Mouse (Mus musculus): ENCODE measurements at regions not wholly inside any gene's neighbourhood (a gene's known extent, or its start where the extent isn't known, plus 50 kb on each side); places are given as distances from the start of the nearest gene placed in this dataset.

GRCm38 (mm10) chr3:60240664-60241063 is 159.0 kb downstream of the Sucnr1 start:
- DNase-seq (ENCODE audit: extremely low read depth), result no peak

GRCm38 (mm10) chr3:60266666-60267415 is 185.2 kb downstream of the Sucnr1 start:
- dilution Hi-C loops (cut with MboI; ENCODE audit: extremely low pct_ligation_motif_present, extremely low pct_unique_long_range_greater_than_20kb, low sequenced_read_pairs) (no loop called here), in situ Hi-C loops (cut with MboI; ENCODE audit: low pct_ligation_motif_present, low pct_unique_long_range_greater_than_20kb, low sequenced_read_pairs) (no loop called here)
- H3K27me3 ChIP-seq (replicated peaks), result no peaks in the 10 kb centered on the region
- no peak overlapping the region for H3K27ac ChIP-seq (ENCODE audit: insufficient read depth, low read depth)
- no peak for TF ChIP-seq MAX (IDR thresholded peaks at IDR 0.05; ENCODE audit: low read length)
- TF ChIP-seq RAD21 (IDR thresholded peaks at IDR 0.05; ENCODE audit: low read depth, low read length), result no peak
- TF ChIP-seq USF2 (conservative IDR thresholded peaks at IDR 0.05; ENCODE audit: low read depth, low read length), result no peak
- no peak for TF ChIP-seq JUN (IDR thresholded peaks at IDR 0.05; ENCODE audit: insufficient read depth, low read depth, low read length)
- TF ChIP-seq CTCF (conservative IDR thresholded peaks at IDR 0.05 in 1 of 2, IDR thresholded peaks at IDR 0.05 in 1 of 2; ENCODE audit: low read depth in 2 of 2, low read length in 2 of 2), result no peak
- TF ChIP-seq TBP (conservative IDR thresholded peaks at IDR 0.05; ENCODE audit: low read depth, low read length), result no peak
- no peak for TF ChIP-seq MAZ (IDR thresholded peaks at IDR 0.05; ENCODE audit: low read depth, low read length)
- TF ChIP-seq MXI1 (IDR thresholded peaks at IDR 0.05; ENCODE audit: low read depth, low read length), result no peak
- TF ChIP-seq CHD2 (IDR thresholded peaks at IDR 0.05; ENCODE audit: low read length), result no peak
- no peak for TF ChIP-seq ZKSCAN1 (IDR thresholded peaks at IDR 0.05; ENCODE audit: borderline replicate concordance, low read depth, low read length)
- TF ChIP-seq MYC (IDR thresholded peaks at IDR 0.05; ENCODE audit: low read depth, low read length), result no peak
- TF ChIP-seq IRF4 (IDR thresholded peaks at IDR 0.05; ENCODE audit: low read depth, low read length), result no peak
- no peak for TF ChIP-seq HCFC1 (IDR thresholded peaks at IDR 0.05; ENCODE audit: low read depth, low read length)
- no peak for TF ChIP-seq RCOR1 (conservative IDR thresholded peaks at IDR 0.05; ENCODE audit: low read depth, low read length)
- no peak for TF ChIP-seq POLR2AphosphoS2 (IDR thresholded peaks at IDR 0.05; ENCODE audit: low read depth, low read length)
- no peak for TF ChIP-seq NELFE (IDR thresholded peaks at IDR 0.05; ENCODE audit: low read depth, low read length)
- no peak for TF ChIP-seq ZC3H11A (IDR thresholded peaks at IDR 0.05; ENCODE audit: low read depth, low read length)
- TF ChIP-seq MEF2A (IDR thresholded peaks at IDR 0.05; ENCODE audit: borderline replicate concordance, low read depth, low read length), result no peak
- no peak for TF ChIP-seq NRF1 (IDR thresholded peaks at IDR 0.05; ENCODE audit: low read depth, low read length)
- no peak for TF ChIP-seq EP300 (IDR thresholded peaks at IDR 0.05; ENCODE audit: low read length)
- no peaks in the 10 kb centered on the region for H3K36me3 ChIP-seq (replicated peaks in 1 of 2; ENCODE audit: control insufficient read depth in 1 of 2, insufficient read depth in 1 of 2, low read length in 1 of 2)
- no peak overlapping the region for H3K4me2 ChIP-seq (ENCODE audit: insufficient read depth, low read depth, poor library complexity, severe bottlenecking)
- H3K4me3 ChIP-seq (replicated peaks in 1 of 3; ENCODE audit: low read depth in 2 of 3, low read length in 2 of 3, poor library complexity in 1 of 3), result no peak overlapping the region
- no peaks in the 10 kb centered on the region for H3K4me1 ChIP-seq (ENCODE audit: control insufficient read depth in 1 of 2, insufficient read depth in 2 of 2)
- DNase-seq (ENCODE audit: extremely low read depth), result no peak
- H3K9ac ChIP-seq (ENCODE audit: insufficient read depth, low read depth), result no peak overlapping the region
- no peaks in the 10 kb centered on the region for H3K9me3 ChIP-seq (replicated peaks; ENCODE audit: low read length)
- H3K79me2 ChIP-seq (replicated peaks; ENCODE audit: control insufficient read depth, extremely low read depth, insufficient read depth, poor library complexity, severe bottlenecking), result no peaks in the 10 kb centered on the region

More at GRCm38 (mm10) chr3:60240664-60241063, 159.0 kb downstream of the Sucnr1 start:
- no peak overlapping the region for H3K27ac ChIP-seq (ENCODE audit: insufficient read depth, low read depth)
- no peak overlapping the region for H3K4me3 ChIP-seq (replicated peaks in 1 of 3; ENCODE audit: low read depth in 2 of 3, low read length in 2 of 3, poor library complexity in 1 of 3)
- H3K9ac ChIP-seq (ENCODE audit: insufficient read depth, low read depth), result no peak overlapping the region
- H3K79me2 ChIP-seq (replicated peaks; ENCODE audit: control insufficient read depth, extremely low read depth, insufficient read depth, poor library complexity, severe bottlenecking), result no peaks in the 10 kb centered on the region
- H3K36me3 ChIP-seq (replicated peaks in 1 of 2; ENCODE audit: control insufficient read depth in 1 of 2, insufficient read depth in 1 of 2, low read length in 1 of 2), result no peaks in the 10 kb centered on the region
- in situ Hi-C loops (cut with MboI; ENCODE audit: low pct_ligation_motif_present, low pct_unique_long_range_greater_than_20kb, low sequenced_read_pairs), result no loop called here
- no peaks in the 10 kb centered on the region for H3K9me3 ChIP-seq (replicated peaks; ENCODE audit: low read length)
- no peaks in the 10 kb centered on the region for H3K27me3 ChIP-seq (replicated peaks)
- H3K4me1 ChIP-seq (ENCODE audit: control insufficient read depth in 1 of 2, insufficient read depth in 2 of 2), result no peaks in the 10 kb centered on the region
- TF ChIP-seq HCFC1 (IDR thresholded peaks at IDR 0.05; ENCODE audit: low read depth, low read length) (no peak), TCF12 (IDR thresholded peaks at IDR 0.05; ENCODE audit: low read depth, low read length) (no peak), CTCF (conservative IDR thresholded peaks at IDR 0.05 in 1 of 2, IDR thresholded peaks at IDR 0.05 in 1 of 2; ENCODE audit: low read depth in 2 of 2, low read length in 2 of 2) (no peak), ETS1 (conservative IDR thresholded peaks at IDR 0.05; ENCODE audit: low read depth, low read length) (no peak), MYC (IDR thresholded peaks at IDR 0.05; ENCODE audit: low read depth, low read length) (no peak), UBTF (IDR thresholded peaks at IDR 0.05; ENCODE audit: low read depth, low read length) (no peak), RAD21 (IDR thresholded peaks at IDR 0.05; ENCODE audit: low read depth, low read length) (no peak), USF2 (conservative IDR thresholded peaks at IDR 0.05; ENCODE audit: low read depth, low read length) (no peak), E2F4 (IDR thresholded peaks at IDR 0.05; ENCODE audit: insufficient replicate concordance, low read depth, low read length) (no peak), CHD2 (IDR thresholded peaks at IDR 0.05; ENCODE audit: low read length) (no peak), MAX (IDR thresholded peaks at IDR 0.05; ENCODE audit: low read length) (no peak), MXI1 (IDR thresholded peaks at IDR 0.05; ENCODE audit: low read depth, low read length) (no peak), ZKSCAN1 (IDR thresholded peaks at IDR 0.05; ENCODE audit: borderline replicate concordance, low read depth, low read length) (no peak), GABPA (IDR thresholded peaks at IDR 0.05; ENCODE audit: insufficient replicate concordance, low read depth, low read length) (no peak)
- dilution Hi-C loops (cut with MboI; ENCODE audit: extremely low pct_ligation_motif_present, extremely low pct_unique_long_range_greater_than_20kb, low sequenced_read_pairs), result no loop called here
- H3K4me2 ChIP-seq (ENCODE audit: insufficient read depth, low read depth, poor library complexity, severe bottlenecking), result no peak overlapping the region
